Mouse (Mus musculus) megakaryocyte, embryonic 14.5 days (primary cell): Measurements from ENCODE around the gene Gtpbp6.

Experiments used
- FLI1 ChIP-seq: IDR thresholded peaks from 2 replicates; pipeline ENCODE4 v1.6.1; 2012; ENCODE audit warnings: low read length, inconsistent platforms, mixed read lengths
- GATA1 ChIP-seq: IDR thresholded peaks from 3 replicates; pipeline ENCODE4 v1.6.1; 2012; ENCODE audit warnings: mixed read lengths, low read length, inconsistent platforms, borderline replicate concordance

DNA sequence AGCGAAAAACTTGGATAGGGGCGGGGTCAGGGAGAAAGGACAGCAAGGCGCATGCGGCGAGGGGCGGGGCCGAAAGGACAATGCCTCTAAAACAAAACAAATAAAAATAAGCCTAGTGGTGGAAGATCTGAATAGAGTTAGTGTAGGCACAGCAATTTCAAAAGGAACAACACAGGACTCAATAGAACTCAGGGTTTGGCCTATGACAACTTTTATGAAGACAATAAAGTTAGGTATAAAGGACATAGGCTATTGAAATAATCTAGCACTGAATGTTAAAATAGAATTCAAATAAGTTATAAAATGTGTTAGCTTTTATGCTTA, 270 bp upstream of the Gtpbp6 start:
- TF ChIP-seq GATA1 (no peak), FLI1 (no peak)
